Mouse (Mus musculus): ENCODE measurements around the gene Sart3.

Sart3 gene

GRCm38 (mm10) chr5:113772450-113772895 is at the start of gene Sart3, which contains the start of gene Iscu:
Sart3 (minus strand) TSS chr5:113772510.
Iscu (plus strand) TSS chr5:113772748.
- DNase-seq (ENCODE audit: low read depth, low spot score), result peak; percentile 99

DNA sequence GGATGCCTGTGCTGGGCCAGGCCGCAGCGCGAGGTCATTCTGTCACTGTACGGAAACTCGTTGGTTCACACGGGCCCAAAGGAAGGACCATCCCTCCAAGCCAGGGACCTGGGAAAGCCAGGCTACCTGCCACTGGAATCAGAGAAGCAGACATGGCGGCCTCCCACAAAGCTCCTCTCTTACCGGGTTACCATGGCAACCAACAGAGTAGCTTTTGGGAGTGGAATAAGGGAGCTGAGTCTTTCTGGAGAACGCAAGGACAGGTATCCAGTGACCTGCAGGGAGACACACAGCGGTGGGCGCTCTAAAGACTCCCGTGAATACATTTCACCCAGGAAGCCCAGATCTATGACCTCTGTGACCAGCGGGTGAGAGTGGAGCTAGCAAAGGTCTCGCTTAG is 46.3 kb upstream of the Sart3 start:
- DNase-seq (ENCODE audit: low read depth, low spot score), result no peak

DNA sequence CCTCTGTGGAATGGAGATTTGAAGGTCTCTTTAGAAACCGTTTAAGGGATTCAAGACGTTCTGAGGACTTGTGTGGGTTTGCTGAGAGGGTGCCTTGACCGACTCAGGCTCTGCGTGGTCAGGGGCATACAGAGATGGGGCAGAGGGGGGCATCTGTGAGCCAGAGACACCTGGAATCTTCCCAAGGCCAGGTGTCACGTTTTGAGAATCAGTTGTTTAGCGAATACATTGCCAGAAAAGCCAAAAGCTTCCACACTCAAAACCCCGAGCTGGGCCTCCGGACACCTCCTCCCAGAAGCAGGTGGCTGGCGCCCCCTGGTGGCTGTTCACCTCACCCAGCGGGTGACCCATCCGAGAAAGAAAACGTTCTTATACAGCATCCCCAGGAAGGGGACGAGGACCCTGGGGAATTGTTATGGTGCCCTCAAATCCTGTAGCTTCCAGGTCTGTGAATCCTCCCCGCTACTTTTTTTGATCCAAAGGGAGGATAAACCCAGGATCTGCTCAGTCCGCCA is 43.4 kb upstream of the Sart3 start:
- peak; percentile 88 for DNase-seq (ENCODE audit: low read depth, low spot score)

DNA sequence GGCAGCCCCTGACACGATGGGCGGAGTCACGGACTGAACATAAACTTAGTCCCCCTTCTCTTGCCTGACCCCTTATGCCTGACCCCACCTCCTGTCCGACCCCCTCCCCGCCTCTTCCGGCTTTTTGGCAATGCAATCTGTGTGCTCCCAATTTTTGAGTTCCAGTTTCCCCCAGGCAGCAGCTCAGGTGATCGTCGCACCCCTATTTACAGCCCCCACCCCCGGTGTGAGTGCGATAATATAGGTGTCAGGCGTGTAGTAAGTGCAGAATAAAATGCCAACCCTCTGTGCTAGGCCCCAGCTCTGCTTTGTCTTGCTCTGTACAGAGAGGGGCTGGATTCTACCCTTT is 42.7 kb upstream of the Sart3 start:
- no peak for DNase-seq (ENCODE audit: low read depth, low spot score)

DNA sequence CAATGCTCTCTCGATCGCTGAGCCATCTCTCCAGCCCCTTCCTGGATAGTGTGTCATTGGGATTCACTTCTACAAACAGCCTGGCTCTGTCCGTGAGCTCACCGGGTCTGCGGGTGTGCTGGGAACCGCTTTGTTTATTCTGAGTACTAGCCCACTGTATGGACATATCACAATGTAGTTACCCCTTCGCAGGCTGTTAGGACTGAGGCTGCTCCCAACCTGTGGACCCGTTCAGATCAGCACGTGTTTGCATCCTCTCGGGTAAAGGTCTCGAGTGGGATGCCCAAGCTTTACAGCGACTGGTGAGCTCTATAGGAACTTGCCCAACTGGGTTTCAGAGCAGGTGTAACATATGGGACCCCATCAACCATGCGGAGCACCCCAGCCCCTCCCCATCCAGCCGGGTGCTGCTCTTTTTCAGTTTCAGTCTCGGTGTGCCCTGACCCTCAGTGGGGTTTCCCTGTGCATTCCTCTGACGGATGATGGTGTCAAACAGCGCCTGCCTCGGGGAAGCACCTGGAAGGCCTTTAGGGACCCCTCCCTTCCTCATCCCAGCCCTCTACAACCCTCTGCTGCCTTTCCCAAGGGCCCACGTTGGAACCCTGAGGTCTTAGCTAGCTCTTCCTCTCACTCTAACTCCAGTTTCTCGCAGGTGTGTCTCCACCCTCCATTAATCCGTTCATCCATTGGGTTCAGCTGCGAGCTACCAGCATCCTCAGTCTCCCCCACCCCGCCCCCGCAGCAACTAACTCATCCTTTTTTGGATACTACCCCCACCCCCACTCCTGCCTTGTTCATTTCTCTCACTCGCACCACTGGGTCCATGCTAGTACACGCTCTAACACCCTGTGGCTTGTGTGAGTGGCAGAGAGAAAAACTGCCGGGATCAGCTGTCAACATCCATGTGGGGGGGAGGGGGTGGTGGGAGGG is 42.1 kb upstream of the Sart3 start:
- DNase-seq (ENCODE audit: low read depth, low spot score), result peak; percentile 74

DNA sequence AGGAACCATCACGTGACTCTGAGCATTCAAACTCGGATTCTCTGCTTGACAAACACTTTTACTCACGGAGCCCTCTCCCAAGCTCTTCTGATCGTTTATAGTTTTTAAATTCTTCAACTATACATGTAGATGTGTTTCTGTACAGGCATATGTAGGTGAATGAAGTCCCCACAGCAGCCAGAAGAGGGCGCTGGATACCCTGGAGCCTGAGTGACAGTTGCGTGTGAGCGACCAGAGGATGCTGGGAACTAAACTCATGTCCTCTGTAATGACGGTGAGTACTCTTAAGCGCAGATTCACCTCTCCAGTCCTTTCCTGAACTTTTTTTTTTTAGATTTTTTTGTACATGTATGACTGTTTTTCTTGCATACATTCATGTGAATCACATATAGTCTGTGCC is 41.3 kb upstream of the Sart3 start:
- DNase-seq (ENCODE audit: low read depth, low spot score), result peak; percentile 79

- no peak for DNase-seq (ENCODE audit: low read depth, low spot score)
Observed at GRCm38 (mm10) chr5:113812638-113813037, 40.3 kb upstream of the Sart3 start.

GRCm38 (mm10) chr5:113811824-113812420 is 39.6 kb upstream of the Sart3 start:
- peak; percentile 57 for DNase-seq (ENCODE audit: low read depth, low spot score)

GRCm38 (mm10) chr5:113810111-113810510 is 37.8 kb upstream of the Sart3 start:
- no peak for DNase-seq (ENCODE audit: low read depth, low spot score)

GRCm38 (mm10) chr5:113808177-113808576 is 35.9 kb upstream of the Sart3 start:
- DNase-seq (ENCODE audit: low read depth, low spot score), result no peak

DNA sequence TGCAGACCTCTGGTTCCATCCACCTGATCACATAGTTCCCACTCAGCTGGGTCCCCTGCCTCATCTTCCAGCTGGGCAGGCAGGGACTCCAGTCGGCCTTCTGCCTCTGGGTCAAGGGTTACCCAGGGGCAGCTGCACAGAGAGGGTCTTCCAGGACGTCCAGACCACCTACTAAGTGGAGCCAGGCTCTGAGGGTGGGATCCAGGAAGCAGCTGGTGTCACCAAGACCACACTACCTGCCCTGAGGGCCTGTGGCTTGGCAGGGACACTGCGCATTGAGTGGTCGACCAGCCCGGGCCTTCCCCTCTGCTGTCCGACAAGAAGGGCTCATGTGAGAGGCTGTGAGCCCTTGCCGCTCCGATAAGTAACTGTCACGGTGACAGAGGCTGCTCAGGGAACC is 35.4 kb upstream of the Sart3 start:
- DNase-seq (ENCODE audit: low read depth, low spot score), result no peak

GRCm38 (mm10) chr5:113806414-113806813 is 34.1 kb upstream of the Sart3 start:
- DNase-seq (ENCODE audit: low read depth, low spot score), result no peak

DNA sequence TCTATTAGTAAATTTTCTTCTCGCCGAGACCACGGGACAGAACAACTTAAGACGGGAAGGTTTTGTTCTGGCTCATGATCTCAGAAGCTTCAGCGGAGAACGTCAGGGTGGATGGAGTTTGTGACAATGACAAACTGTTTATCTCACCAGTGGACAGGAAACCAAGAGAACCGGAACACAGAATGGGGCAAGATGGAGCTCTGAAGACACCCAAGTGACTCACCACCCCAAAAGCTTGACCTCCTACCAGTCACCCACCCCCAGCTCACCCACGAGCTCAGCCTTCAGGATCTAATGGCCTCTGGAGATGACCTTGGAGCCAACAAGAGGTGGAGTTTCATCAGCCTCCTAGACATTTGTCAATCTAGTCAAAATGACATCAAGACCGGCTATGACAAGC is 33.0 kb upstream of the Sart3 start:
- no peak for DNase-seq (ENCODE audit: low read depth, low spot score)

GRCm38 (mm10) chr5:113804395-113804966 is 32.2 kb upstream of the Sart3 start:
- no peak for DNase-seq (ENCODE audit: low read depth, low spot score)

DNA sequence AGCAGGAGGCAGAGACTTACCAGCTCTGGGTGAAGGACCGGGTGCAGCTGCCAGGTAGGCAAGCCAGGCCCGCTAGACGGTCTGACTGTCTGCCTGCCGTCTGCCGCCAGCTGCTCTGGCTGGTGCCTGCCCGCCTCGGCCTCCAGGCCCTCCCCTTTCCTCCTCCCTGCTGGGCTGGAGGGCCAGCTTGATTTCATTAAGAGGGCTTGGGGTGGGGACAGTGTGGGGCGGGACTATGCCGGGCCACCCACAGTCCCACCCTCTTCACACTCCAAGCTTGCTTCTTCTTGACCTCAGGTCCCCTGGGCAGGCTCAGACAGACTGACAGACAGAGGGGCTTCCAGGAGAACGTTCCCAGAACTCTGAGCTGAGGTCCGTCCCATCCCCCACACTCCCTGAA is 28.0 kb upstream of the Sart3 start, which contains the start of gene Tmem119:
Gene Tmem119 (minus strand): TSS at position 237 of the 400 bp plus-strand sequence.
- no peak for DNase-seq (ENCODE audit: low read depth, low spot score)

DNA sequence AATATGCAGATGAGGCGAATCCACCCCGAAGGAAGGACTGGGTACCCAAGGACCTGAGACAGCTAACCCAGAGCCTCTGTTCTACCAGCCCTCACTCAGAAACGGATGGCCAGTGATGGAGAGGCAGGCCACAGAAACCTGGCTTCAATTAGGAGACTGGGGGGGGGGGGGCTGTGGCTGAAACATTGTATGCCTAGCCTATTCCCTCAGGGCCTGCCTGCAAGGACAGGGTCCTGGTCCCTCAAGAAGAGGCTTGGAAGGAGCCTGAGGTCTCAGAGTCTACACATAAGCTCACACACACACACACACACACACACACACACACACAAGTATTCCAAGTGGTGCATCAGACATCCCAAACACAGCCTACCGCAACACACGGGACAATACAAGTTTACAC is 27.4 kb upstream of the Sart3 start:
- no peak for DNase-seq (ENCODE audit: low read depth, low spot score)

DNA sequence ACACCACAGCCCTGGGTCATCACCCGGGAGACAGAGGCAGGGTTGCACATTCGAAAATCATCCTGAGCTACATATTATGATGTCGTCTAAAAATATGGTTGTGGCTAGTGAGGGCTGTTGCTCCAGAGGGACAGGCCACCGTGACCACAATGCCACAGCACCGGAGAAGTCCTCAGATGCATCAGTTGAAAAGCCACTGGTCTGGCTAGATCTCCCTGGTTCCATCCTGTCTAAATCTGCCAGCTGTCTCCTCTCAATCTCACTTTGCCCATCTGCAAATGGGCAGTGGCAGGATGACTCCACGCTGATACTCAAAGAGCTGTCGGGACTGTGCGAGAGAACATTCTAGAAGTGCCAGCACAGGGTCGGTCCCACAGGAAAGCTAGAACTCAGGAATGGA is 26.2 kb upstream of the Sart3 start:
- no peak for DNase-seq (ENCODE audit: low read depth, low spot score)

- DNase-seq (ENCODE audit: low read depth, low spot score), result no peak
Observed at GRCm38 (mm10) chr5:113797149-113797882, 25.0 kb upstream of the Sart3 start.

GRCm38 (mm10) chr5:113796401-113797148 is 24.3 kb upstream of the Sart3 start:
- DNase-seq (ENCODE audit: low read depth, low spot score), result no peak

GRCm38 (mm10) chr5:113791197-113792095 is 19.1 kb upstream of the Sart3 start:
- DNase-seq (ENCODE audit: low read depth, low spot score), result no peak

Data from CD4-positive, CD25-positive, alpha-beta regulatory T cell, adult 2 months (primary cell).